Mouse (Mus musculus) liver, embryonic 16.5 days (tissue): ENCODE results near the gene B3glct. TPM values are rescaled to one million over a fixed set of nuclear protein-coding genes. Genes with fewer than 3 reads are reported as not detected.
A peak's percentile ranks its signal among the peaks of the same experiment; 100 is the strongest.

Experiments
- ATAC-seq: fragments of 200-750 bp; cut with Nextera tagmentation; 2 replicates; pipeline ENCODE4 v1.8.0; 2017; ENCODE audit warnings: low read depth, mild to moderate bottlenecking, moderate number of reproducible peaks, moderate library complexity
- H3K27ac ChIP-seq: fragments of 300-500 bp; sonication (generic); 2 replicates; pipeline ENCODE4 v1.5.1; 2014; ENCODE audit warnings: mild to moderate bottlenecking, low read length
- H3K27me3 ChIP-seq: fragments of 300-500 bp; sonication (generic); 2 replicates; pipeline ENCODE4 v1.6.1; 2014; ENCODE audit warnings: low read depth, low read length, mixed read lengths; ENCODE audit not compliant: control insufficient read depth, insufficient read depth
- H3K36me3 ChIP-seq: fragments of 300-500 bp; sonication (generic); 2 replicates; pipeline ENCODE4 v1.6.1; 2014; ENCODE audit warnings: mild to moderate bottlenecking; ENCODE audit not compliant: control insufficient read depth, insufficient read depth
- H3K4me1 ChIP-seq: fragments of 300-500 bp; sonication (generic); 2 replicates; pipeline ENCODE4 v1.6.1; 2014; ENCODE audit warnings: low read depth, low read length, mixed read lengths; ENCODE audit not compliant: control insufficient read depth
- H3K4me2 ChIP-seq: fragments of 300-500 bp; sonication (generic); 2 replicates; pipeline ENCODE4 v1.6.1; 2014; ENCODE audit warnings: low read depth, low read length, mixed read lengths
- H3K4me3 ChIP-seq: fragments of 300-500 bp; sonication (generic); 2 replicates; pipeline ENCODE4 v1.5.1; 2014; ENCODE audit warnings: low read depth, mild to moderate bottlenecking, low read length
- H3K9ac ChIP-seq: fragments of 300-500 bp; sonication (generic); 2 replicates; pipeline ENCODE4 v1.6.1; 2014; ENCODE audit warnings: low read depth, low read length
- H3K9me3 ChIP-seq: fragments of 300-500 bp; sonication (generic); replicated peaks from 2 replicates; pipeline ENCODE4 v1.6.1; 2016; ENCODE audit warnings: low read length; ENCODE audit not compliant: control insufficient read depth
- WGBS: fragments of 180-500 bp; shearing (Covaris S2); extraction: QIAGEN DNeasy Blood & Tissue Kit; methylation state at CpG from one replicate; pipeline ENCODE4 v1.1.7; 2014; ENCODE audit not compliant: insufficient replicate concordance; 5-methylcytosine and 5-hydroxymethylcytosine counted together
- polyA plus RNA-seq: library from polyadenylated mRNA; unstranded; fragments of >200 nt; fragmentation: Nextera tagmentation; extraction: Ambion mirVana; gene quantifications from 2 replicates; pipeline ENCODE4 v1.2.1, GENCODE M21; 2015

Gene B3glct
- polyA plus RNA-seq, 1 experiment from 2014 or later, result 3.0 TPM

DNA sequence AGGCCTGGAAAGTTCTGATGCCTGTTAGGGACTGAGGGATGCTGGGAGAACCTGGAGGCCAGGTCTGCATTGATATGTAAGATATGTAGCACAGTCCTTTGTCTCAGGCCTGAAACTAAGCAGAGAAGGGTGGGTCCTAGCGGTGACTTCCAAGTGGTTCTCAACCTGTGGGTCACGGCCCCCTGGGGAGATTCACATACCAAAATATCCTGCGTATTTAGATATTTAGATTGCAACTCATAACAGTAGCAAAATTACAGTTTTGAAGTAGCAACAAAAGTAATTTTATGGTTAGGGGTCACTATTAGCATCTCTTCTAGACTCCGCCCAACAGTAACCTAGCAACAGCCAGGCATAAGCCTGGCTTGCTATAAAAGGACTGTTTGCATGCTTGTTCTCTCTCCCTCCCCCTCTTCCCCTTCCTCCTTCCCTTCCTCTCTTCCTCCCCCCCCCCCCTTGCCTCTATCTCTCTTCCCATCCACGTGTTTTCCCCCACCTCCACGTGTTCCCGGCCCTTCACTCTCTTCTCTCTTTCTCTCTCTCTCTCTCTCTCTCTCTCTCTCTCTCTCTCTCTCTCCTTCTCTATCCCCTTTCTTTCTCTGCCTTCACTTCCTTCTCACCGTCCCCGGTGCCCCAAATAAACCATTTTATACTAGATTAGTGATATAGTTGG, 19.2 kb upstream of the B3glct start:
- H3K27ac ChIP-seq, result no peak overlapping the region
- no peaks in the 10 kb centered on the region for H3K4me1 ChIP-seq
- no peak overlapping the region for H3K9ac ChIP-seq
- WGBS, result 52% methylated on average over 9 of the region's 9 CpGs
- no peak overlapping the region for H3K4me2 ChIP-seq
- H3K27me3 ChIP-seq, result no peaks in the 10 kb centered on the region
- no peak overlapping the region for H3K4me3 ChIP-seq
- no peaks in the 10 kb centered on the region for H3K9me3 ChIP-seq
- no peaks in the 10 kb centered on the region for H3K36me3 ChIP-seq
- no peak for ATAC-seq

DNA sequence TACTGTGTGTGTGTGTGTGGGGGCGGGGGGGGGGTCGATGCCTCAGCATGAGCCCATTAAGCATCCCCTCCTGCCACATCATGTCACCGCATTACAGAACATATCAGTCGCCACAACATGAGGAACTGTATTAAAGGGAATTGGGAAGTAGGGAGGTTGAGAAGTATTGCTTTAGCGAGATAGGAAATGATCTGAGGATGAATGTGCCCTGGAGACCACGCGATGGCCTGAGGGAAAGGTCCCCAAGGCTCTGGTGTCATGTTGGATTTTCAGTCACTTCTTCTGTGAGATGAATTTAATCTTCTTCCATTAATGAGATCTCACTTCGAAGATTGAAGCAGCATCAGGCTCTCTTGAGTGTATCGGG, 18.6 kb upstream of the B3glct start:
- Histone ChIP-seq H3K36me3 (no peaks in the 10 kb centered on the region), H3K4me2 (no peak overlapping the region), H3K27ac (no peak overlapping the region), H3K4me3 (no peak overlapping the region), H3K9me3 (no peaks in the 10 kb centered on the region), H3K27me3 (no peaks in the 10 kb centered on the region), H3K9ac (no peak overlapping the region), H3K4me1 (no peaks in the 10 kb centered on the region)
- ATAC-seq, result no peak
- 43% methylated on average over 9 of the region's 9 CpGs for WGBS

DNA sequence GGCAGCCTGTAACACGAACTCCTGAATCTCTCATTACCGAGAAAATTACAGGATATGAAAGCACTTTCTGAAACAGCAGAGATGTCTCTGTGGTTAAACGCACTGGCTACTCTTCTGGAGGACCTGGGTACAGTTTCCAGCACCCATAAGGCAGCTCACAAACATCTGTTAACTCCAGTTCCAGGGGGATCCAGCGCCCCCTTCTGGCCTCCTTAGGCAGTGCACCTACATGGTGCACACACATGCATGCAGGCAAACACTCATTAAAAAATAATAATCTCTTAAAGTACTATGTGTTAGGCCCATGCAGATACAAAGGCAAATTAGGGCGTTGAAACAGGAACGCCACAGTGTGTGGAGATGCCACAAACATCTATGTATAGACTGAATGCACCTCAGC, 16.6 kb upstream of the B3glct start:
- Histone ChIP-seq H3K9ac (no peak overlapping the region), H3K4me1 (no peaks in the 10 kb centered on the region), H3K27ac (no peak overlapping the region), H3K4me2 (no peak overlapping the region), H3K9me3 (no peaks in the 10 kb centered on the region), H3K36me3 (no peaks in the 10 kb centered on the region), H3K27me3 (no peaks in the 10 kb centered on the region), H3K4me3 (no peak overlapping the region)
- ATAC-seq, result no peak
- 74% methylated on average over 6 of the region's 6 CpGs for WGBS

- Histone ChIP-seq H3K4me1 (no peaks in the 10 kb centered on the region), H3K27me3 (no peaks in the 10 kb centered on the region), H3K9me3 (no peaks in the 10 kb centered on the region), H3K4me2 (no peak overlapping the region), H3K27ac (no peak overlapping the region), H3K36me3 (no peaks in the 10 kb centered on the region), H3K4me3 (no peak overlapping the region), H3K9ac (no peak overlapping the region)
- 74% methylated on average over 6 of the region's 6 CpGs for WGBS
- ATAC-seq, result no peak
Observed at GRCm38 (mm10) chr5:149662980-149663379, 15.1 kb upstream of the B3glct start.

- 65% methylated on average over 5 of the region's 5 CpGs for WGBS
- Histone ChIP-seq H3K4me2 (no peak overlapping the region), H3K36me3 (no peaks in the 10 kb centered on the region), H3K9me3 (no peaks in the 10 kb centered on the region), H3K4me1 (no peaks in the 10 kb centered on the region), H3K9ac (no peak overlapping the region), H3K27me3 (no peaks in the 10 kb centered on the region), H3K4me3 (no peak overlapping the region), H3K27ac (no peak overlapping the region)
- no peak for ATAC-seq
Observed at GRCm38 (mm10) chr5:149663417-149663816, 14.6 kb upstream of the B3glct start.

GRCm38 (mm10) chr5:149677196-149677595, 834 bp upstream of the B3glct start:
- peaks cover 2% of the 10 kb centered on the region; the same call in 1 of the 2 replicates for H3K27me3 ChIP-seq
- 77% methylated on average over 3 of the region's 3 CpGs for WGBS
- no peak for ATAC-seq
- H3K36me3 ChIP-seq, result no peaks in the 10 kb centered on the region
- H3K4me1 ChIP-seq, result peaks cover 10% of the 10 kb centered on the region
- no peak overlapping the region for H3K9ac ChIP-seq
- no peaks in the 10 kb centered on the region for H3K9me3 ChIP-seq
- no peak overlapping the region for H3K4me2 ChIP-seq
- H3K4me3 ChIP-seq, result no peak overlapping the region
- no peak overlapping the region for H3K27ac ChIP-seq

- H3K4me1 ChIP-seq, result peaks cover 10% of the 10 kb centered on the region
- no peaks in the 10 kb centered on the region for H3K9me3 ChIP-seq
- 0 out of 2 replicates have a peak, but pooled peaks have one; percentile 1 for ATAC-seq
- H3K9ac ChIP-seq, result peak overlapping the region; percentile 86; the same call in 1 of the 2 replicates
- H3K36me3 ChIP-seq, result no peaks in the 10 kb centered on the region
- no peak overlapping the region for H3K27ac ChIP-seq
- peak overlapping the region; percentile 97 for H3K4me2 ChIP-seq
- H3K4me3 ChIP-seq, result peak overlapping the region; percentile 80
- WGBS, result 6% methylated on average over 15 of the region's 15 CpGs
- H3K27me3 ChIP-seq, result peaks cover 2% of the 10 kb centered on the region; the same call in 1 of the 2 replicates
Observed at GRCm38 (mm10) chr5:149678990-149679348, 939 bp downstream of the B3glct start.

- Histone ChIP-seq H3K27ac (no peak overlapping the region), H3K27me3 (peaks cover 2% of the 10 kb centered on the region; the same call in 1 of the 2 replicates), H3K4me3 (peak overlapping the region; percentile 80), H3K9me3 (no peaks in the 10 kb centered on the region), H3K4me2 (peak overlapping the region; percentile 97), H3K4me1 (peaks cover 10% of the 10 kb centered on the region), H3K36me3 (no peaks in the 10 kb centered on the region), H3K9ac (no peak overlapping the region)
- ATAC-seq, result no peak
- WGBS, result 24% methylated on average over 12 of the region's 12 CpGs
Observed at GRCm38 (mm10) chr5:149679362-149679761, 1.3 kb downstream of the B3glct start.

DNA sequence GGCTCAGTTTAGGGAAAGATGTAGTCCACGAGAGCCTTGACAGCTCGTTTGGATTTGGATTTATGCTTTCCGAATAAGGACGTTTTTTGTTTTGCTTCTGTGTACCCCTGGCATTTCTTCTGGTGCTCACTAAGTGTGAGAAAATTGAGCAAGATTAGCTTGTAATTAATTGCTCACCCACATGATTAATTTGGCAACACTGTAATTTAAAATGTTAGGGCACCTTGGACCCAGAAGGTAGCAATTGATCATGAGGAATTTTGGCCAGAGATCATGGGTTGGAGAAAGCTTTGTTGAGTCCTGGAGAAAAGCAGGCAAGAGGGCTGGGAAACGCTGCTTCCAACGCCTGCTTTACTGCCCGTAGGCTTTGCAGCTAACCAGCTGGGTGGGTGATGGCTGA, 1.9 kb downstream of the B3glct start:
- peaks cover 10% of the 10 kb centered on the region for H3K4me1 ChIP-seq
- 64% methylated on average over 7 of the region's 7 CpGs for WGBS
- H3K4me2 ChIP-seq, result no peak overlapping the region
- no peaks in the 10 kb centered on the region for H3K36me3 ChIP-seq
- H3K27ac ChIP-seq, result no peak overlapping the region
- H3K9me3 ChIP-seq, result no peaks in the 10 kb centered on the region
- peaks cover 2% of the 10 kb centered on the region; the same call in 1 of the 2 replicates for H3K27me3 ChIP-seq
- no peak overlapping the region for H3K4me3 ChIP-seq
- no peak for ATAC-seq
- H3K9ac ChIP-seq, result no peak overlapping the region
